30 mouse cellular contexts compared by ENCODE assay signal in genomic region chr19:53345766-53346165, GRCm38 (mm10). TPM values are rescaled to one million over a fixed set of nuclear protein-coding genes. Genes with fewer than 3 reads are reported as not detected.
DNase-seq lines count a peak whose midpoint lies in the region; ATAC-seq lines count a peak whose summit lies in the region.
"Had no signal": no experiment of that assay in that cellular context is flagged by ENCODE, and none has a peak within 500 bp of the region (broad histone marks: within the 10 kb centered on the region; RNA-seq: fewer than 3 reads in every experiment).

No protein-coding gene starts in this region.

- no peaks in the 10 kb centered on the region for H3K36me3 ChIP-seq in forebrain, embryonic 11.5 days (ENCODE audit: control insufficient read depth, insufficient read depth, low read length)
- H3K36me3 ChIP-seq in forebrain, embryonic 10.5 days (replicated peaks), result peaks cover 23% of the 10 kb centered on the region
- H3K36me3 ChIP-seq in hindbrain, embryonic 13.5 days, result peaks cover 5% of the 10 kb centered on the region
- H3K36me3 ChIP-seq in hindbrain, embryonic 14.5 days (replicated peaks; ENCODE audit: control insufficient read depth, insufficient read depth), result no peaks in the 10 kb centered on the region
- no peaks in the 10 kb centered on the region; the same call in 1 of the 2 replicates for H3K36me3 ChIP-seq in neural tube, embryonic 15.5 days
- H3K36me3 ChIP-seq: heart, embryonic 10.5 days had no signal

- H3K9me3 ChIP-seq in forebrain, embryonic 11.5 days (ENCODE audit: control insufficient read depth, low read length), result no peaks in the 10 kb centered on the region
- H3K9me3 ChIP-seq in forebrain, embryonic 10.5 days, result peaks cover 4% of the 10 kb centered on the region; the same call in 1 of the 2 replicates
- no peaks in the 10 kb centered on the region for H3K9me3 ChIP-seq in hindbrain, embryonic 13.5 days
- H3K9me3 ChIP-seq in hindbrain, embryonic 14.5 days (ENCODE audit: control insufficient read depth, low read length), result no peaks in the 10 kb centered on the region
- H3K9me3 ChIP-seq in neural tube, embryonic 15.5 days (replicated peaks), result no peaks in the 10 kb centered on the region
- H3K9me3 ChIP-seq: embryonic facial prominence, embryonic 12.5 days; heart, embryonic 10.5 days; heart, embryonic 13.5 days; hindbrain, embryonic 12.5 days had no signal

- no peak overlapping the region for H3K9ac ChIP-seq in forebrain, embryonic 11.5 days (ENCODE audit: low read length)
- H3K9ac ChIP-seq in hindbrain, embryonic 13.5 days, result no peak overlapping the region
- no peak overlapping the region for H3K9ac ChIP-seq in hindbrain, embryonic 14.5 days
- no peak overlapping the region for H3K9ac ChIP-seq in neural tube, embryonic 15.5 days (replicated peaks)
- H3K9ac ChIP-seq: embryonic facial prominence, embryonic 12.5 days; heart, embryonic 13.5 days; hindbrain, embryonic 12.5 days had no signal

- no peak overlapping the region for H3K4me2 ChIP-seq in forebrain, embryonic 11.5 days (ENCODE audit: low read depth, low read length, severe bottlenecking)
- H3K4me2 ChIP-seq in hindbrain, embryonic 13.5 days, result no peak overlapping the region
- H3K4me2 ChIP-seq in hindbrain, embryonic 14.5 days (replicated peaks), result no peak overlapping the region
- no peak overlapping the region for H3K4me2 ChIP-seq in neural tube, embryonic 15.5 days
- H3K4me2 ChIP-seq: embryonic facial prominence, embryonic 12.5 days; heart, embryonic 13.5 days; hindbrain, embryonic 12.5 days had no signal

- no peak for DNase-seq in forebrain, embryonic 11.5 days (ENCODE audit: low spot score)
- DNase-seq in forebrain, embryonic 10.5 days (ENCODE audit: extremely low spot score, low spot score), result no peak
- peak; percentile 29 for DNase-seq in gastrocnemius, adult 18-20 months (ENCODE audit: low spot score)
- DNase-seq in gastrocnemius, adult 8-10 months (ENCODE audit: low spot score in 2 of 2), result no peak
- no peak for DNase-seq in hindbrain, embryonic 14.5 days (ENCODE audit: low spot score)
- no peak for DNase-seq in neural tube, embryonic 10.5 days (ENCODE audit: extremely low spot score, low spot score)
- DNase-seq: adrenal gland, postnatal 10 days; adrenal gland, postnatal 36 days; B cell, adult 2 months; cerebellum, adult 18-20 months; cerebellum, adult 9-10 months; cerebellum, postnatal 14 days; gastrocnemius, postnatal 25 days; heart, adult 2 months; heart, postnatal 14 days; heart, postnatal 4 days; kidney, adult 8-10 months had no signal

- H3K4me1 ChIP-seq in forebrain, embryonic 11.5 days (replicated peaks; ENCODE audit: control insufficient read depth, insufficient read depth, low read length), result peaks cover 5% of the 10 kb centered on the region; the same call in 1 of the 2 replicates
- peaks cover 25% of the 10 kb centered on the region for H3K4me1 ChIP-seq in forebrain, embryonic 10.5 days
- H3K4me1 ChIP-seq in hindbrain, embryonic 13.5 days (replicated peaks), result peaks cover 26% of the 10 kb centered on the region
- peaks cover 4% of the 10 kb centered on the region; the same call in 1 of the 2 replicates for H3K4me1 ChIP-seq in hindbrain, embryonic 14.5 days (replicated peaks; ENCODE audit: control insufficient read depth, insufficient read depth, low read length)
- peaks cover 17% of the 10 kb centered on the region for H3K4me1 ChIP-seq in neural tube, embryonic 15.5 days

- WGBS in forebrain, embryonic 11.5 days, result 83% methylated on average over 14 of the region's 14 CpGs
- 91% methylated on average over 14 of the region's 14 CpGs for WGBS in forebrain, embryonic 10.5 days
- 80% methylated on average over 14 of the region's 14 CpGs for WGBS in hindbrain, embryonic 13.5 days
- 79% methylated on average over 14 of the region's 14 CpGs for WGBS in hindbrain, embryonic 14.5 days
- WGBS in neural tube, embryonic 15.5 days, result 63% methylated on average over 14 of the region's 14 CpGs

- H3K27me3 ChIP-seq in forebrain, embryonic 11.5 days (ENCODE audit: control insufficient read depth, insufficient read depth, low read length), result no peaks in the 10 kb centered on the region
- no peaks in the 10 kb centered on the region for H3K27me3 ChIP-seq in forebrain, embryonic 10.5 days (ENCODE audit: poor library complexity, severe bottlenecking)
- H3K27me3 ChIP-seq in hindbrain, embryonic 13.5 days, result no peaks in the 10 kb centered on the region
- H3K27me3 ChIP-seq in hindbrain, embryonic 14.5 days (ENCODE audit: control insufficient read depth, insufficient read depth, low read length), result no peaks in the 10 kb centered on the region
- H3K27me3 ChIP-seq in neural tube, embryonic 15.5 days (replicated peaks), result no peaks in the 10 kb centered on the region
- H3K27me3 ChIP-seq: CH12.LX; embryonic facial prominence, embryonic 12.5 days; heart, embryonic 13.5 days; hindbrain, embryonic 12.5 days; Patski had no signal

- ATAC-seq in forebrain, embryonic 11.5 days (replicated peaks; ENCODE audit: low FRiP score), result no peak
- ATAC-seq in hindbrain, embryonic 13.5 days (ENCODE audit: low FRiP score), result no peak
- no peak for ATAC-seq in hindbrain, embryonic 14.5 days (ENCODE audit: low FRiP score)
- ATAC-seq in neural tube, embryonic 15.5 days (ENCODE audit: low FRiP score), result no peak
- ATAC-seq: intestine, postnatal 0 days; Patski had no signal

- H3K27ac ChIP-seq in forebrain, embryonic 11.5 days (ENCODE audit: low read depth, low read length), result peak overlapping the region; percentile 21
- no peak overlapping the region for H3K27ac ChIP-seq in forebrain, embryonic 10.5 days
- peak overlapping the region; percentile 12; the same call in 1 of the 2 replicates for H3K27ac ChIP-seq in hindbrain, embryonic 13.5 days
- H3K27ac ChIP-seq in hindbrain, embryonic 14.5 days, result no peak overlapping the region
- H3K27ac ChIP-seq in neural tube, embryonic 15.5 days (replicated peaks), result 0 out of 2 replicates have a peak overlapping the region, but pooled peaks have one; percentile 18
- H3K27ac ChIP-seq: embryonic facial prominence, embryonic 12.5 days; heart, adult 2 months; heart, embryonic 10.5 days; heart, embryonic 13.5 days; hindbrain, embryonic 12.5 days had no signal

- H3K4me3 ChIP-seq in forebrain, embryonic 11.5 days (ENCODE audit: low read depth, low read length), result no peak overlapping the region
- H3K4me3 ChIP-seq in forebrain, embryonic 10.5 days, result no peak overlapping the region
- H3K4me3 ChIP-seq in hindbrain, embryonic 13.5 days, result no peak overlapping the region
- H3K4me3 ChIP-seq in hindbrain, embryonic 14.5 days (replicated peaks; ENCODE audit: low read length), result no peak overlapping the region
- H3K4me3 ChIP-seq in neural tube, embryonic 15.5 days (replicated peaks), result no peak overlapping the region
- H3K4me3 ChIP-seq: embryonic facial prominence, embryonic 12.5 days; erythroblast, embryonic 14.5 days; heart, adult 2 months; heart, embryonic 10.5 days; heart, embryonic 13.5 days; hindbrain, embryonic 12.5 days had no signal

RNA-seq across cellular contexts. Expression of gene Gm10197, which starts 25.8 kb away (rescaled TPM):
- not detected in 2 replicates for polyA plus RNA-seq in forebrain, embryonic 11.5 days (2014; fragmentation: Nextera tagmentation; extraction: Ambion mirVana)
- not detected in 2 replicates for polyA plus RNA-seq in forebrain, embryonic 10.5 days (2016; fragmentation: Nextera tagmentation; extraction: Ambion mirVana)
- total RNA-seq in gastrocnemius, adult 18-20 months (2021), result not detected
- not detected for total RNA-seq in gastrocnemius, adult 8-10 months (2022)
- polyA plus RNA-seq in hindbrain, embryonic 13.5 days (2015; fragmentation: Nextera tagmentation; extraction: Ambion mirVana), result not detected in 2 replicates
- polyA plus RNA-seq in hindbrain, embryonic 14.5 days (2014; fragmentation: Nextera tagmentation; extraction: Ambion mirVana), result 3.9 TPM in 1 of 2 replicates, not detected in the other
- polyA plus RNA-seq in neural tube, embryonic 15.5 days (2015; fragmentation: Nextera tagmentation; extraction: Ambion mirVana), result not detected in 2 replicates
- total RNA-seq: adrenal gland, adult 18-20 months; adrenal gland, postnatal 10 days; adrenal gland, postnatal 36 days; gastrocnemius, postnatal 25 days; granulocyte monocyte progenitor cell, adult 5-6 weeks; heart, adult 2 months; heart, postnatal 14 days; heart, postnatal 4 days had no signal
- polyA plus RNA-seq: embryonic facial prominence, embryonic 12.5 days; erythroblast, embryonic 14.5 days; G1E; heart, adult 2 months; heart, embryonic 10.5 days; heart, embryonic 13.5 days; hindbrain, embryonic 12.5 days; intestine, postnatal 0 days had no signal

RNA-seq across cellular contexts. Expression of gene Mxi1, which starts 35.4 kb away (rescaled TPM):
- 49.8 TPM in 2 replicates for polyA plus RNA-seq in forebrain, embryonic 11.5 days (2014; fragmentation: Nextera tagmentation; extraction: Ambion mirVana)
- polyA plus RNA-seq in forebrain, embryonic 10.5 days (2016; fragmentation: Nextera tagmentation; extraction: Ambion mirVana), result 16.1 and 20.7 TPM in 2 replicates
- total RNA-seq in gastrocnemius, adult 18-20 months (2021), result 10 to 100 TPM; 53.1 to 55.9 TPM
- total RNA-seq in gastrocnemius, adult 8-10 months (2022), result 10 to 100 TPM; 48.9 to 53.6 (median 51.5) TPM
- 39.7 and 54.5 TPM in 2 replicates for polyA plus RNA-seq in hindbrain, embryonic 13.5 days (2015; fragmentation: Nextera tagmentation; extraction: Ambion mirVana)
- 50.4 and 51.1 TPM in 2 replicates for polyA plus RNA-seq in hindbrain, embryonic 14.5 days (2014; fragmentation: Nextera tagmentation; extraction: Ambion mirVana)
- polyA plus RNA-seq in neural tube, embryonic 15.5 days (2015; fragmentation: Nextera tagmentation; extraction: Ambion mirVana), result 40.0 and 40.8 TPM in 2 replicates

RNA-seq across cellular contexts. Expression of gene Smndc1, which starts 44.6 kb away (rescaled TPM):
- 53.6 and 57.6 TPM in 2 replicates for polyA plus RNA-seq in forebrain, embryonic 11.5 days (2014; fragmentation: Nextera tagmentation; extraction: Ambion mirVana)
- polyA plus RNA-seq in forebrain, embryonic 10.5 days (2016; fragmentation: Nextera tagmentation; extraction: Ambion mirVana), result 45.4 and 47.2 TPM in 2 replicates
- 10 to 100 TPM; 28.4 to 33.2 TPM for total RNA-seq in gastrocnemius, adult 18-20 months (2021)
- 10 to 100 TPM; 27.4 to 32.4 (median 29.6) TPM for total RNA-seq in gastrocnemius, adult 8-10 months (2022)
- polyA plus RNA-seq in hindbrain, embryonic 13.5 days (2015; fragmentation: Nextera tagmentation; extraction: Ambion mirVana), result 38.7 and 41.6 TPM in 2 replicates
- polyA plus RNA-seq in hindbrain, embryonic 14.5 days (2014; fragmentation: Nextera tagmentation; extraction: Ambion mirVana), result 35.3 and 35.6 TPM in 2 replicates
- 29.3 and 31.6 TPM in 2 replicates for polyA plus RNA-seq in neural tube, embryonic 15.5 days (2015; fragmentation: Nextera tagmentation; extraction: Ambion mirVana)

Comparison
In these comparisons a context has a peak if more than half of its experiments do, and no peak if none do; other contexts are left out.
1. H3K27ac ChIP-seq: peak in forebrain, embryonic 11.5 days (single experiment), hindbrain, embryonic 13.5 days (single experiment) and neural tube, embryonic 15.5 days (single experiment); none in forebrain, embryonic 10.5 days (single experiment) and hindbrain, embryonic 14.5 days (single experiment).